Mouse (Mus musculus) embryonic facial prominence, embryonic 12.5 days (tissue): ENCODE data around the gene Ptpn11. TPM values are rescaled to one million over a fixed set of nuclear protein-coding genes. Genes with fewer than 3 reads are reported as not detected.

Experiments used
- ATAC-seq: fragments of 200-750 bp; cut with Nextera tagmentation; 2 replicates; pipeline ENCODE4 v1.8.0; 2017; ENCODE audit not compliant: insufficient number of reproducible peaks, insufficient read depth, low FRiP score, low TSS enrichment
- H3K27ac ChIP-seq: fragments of 300-500 bp; sonication (generic); 2 replicates; pipeline ENCODE4 v1.5.1; 2016; ENCODE audit warnings: mild to moderate bottlenecking
- H3K27me3 ChIP-seq: fragments of 300-500 bp; sonication (generic); 2 replicates; pipeline ENCODE4 v1.6.1; 2016; ENCODE audit warnings: mild to moderate bottlenecking, moderate library complexity
- H3K36me3 ChIP-seq: fragments of 300-500 bp; sonication (generic); 2 replicates; pipeline ENCODE4 v1.6.1; 2016; ENCODE audit warnings: mild to moderate bottlenecking
- H3K4me1 ChIP-seq: fragments of 300-500 bp; sonication (generic); 2 replicates; pipeline ENCODE4 v1.6.1; 2016
- H3K4me2 ChIP-seq: fragments of 300-500 bp; sonication (generic); replicated peaks from 2 replicates; pipeline ENCODE4 v1.6.1; 2016; ENCODE audit warnings: mild to moderate bottlenecking, moderate library complexity
- H3K4me3 ChIP-seq: fragments of 300-500 bp; sonication (generic); 2 replicates; pipeline ENCODE4 v1.5.1; 2016; ENCODE audit warnings: mild to moderate bottlenecking
- H3K9ac ChIP-seq: fragments of 300-500 bp; sonication (generic); 2 replicates; pipeline ENCODE4 v1.6.1; 2016; ENCODE audit warnings: mild to moderate bottlenecking, moderate library complexity
- H3K9me3 ChIP-seq: fragments of 300-500 bp; sonication (generic); 2 replicates; pipeline ENCODE4 v1.6.1; 2016; ENCODE audit warnings: mild to moderate bottlenecking, moderate library complexity
- WGBS: fragments of 180-500 bp; shearing (Covaris S2); methylation state at CpG from one replicate; pipeline ENCODE4 v1.1.7; 2016; 5-methylcytosine and 5-hydroxymethylcytosine counted together
- polyA plus RNA-seq: library from polyadenylated mRNA; unstranded; fragments of >200 nt; fragmentation: Nextera tagmentation; extraction: Ambion mirVana; gene quantifications from 2 replicates; pipeline ENCODE4 v1.2.1, GENCODE M21; 2016

Gene Ptpn11
- polyA plus RNA-seq, 1 experiment from 2014 or later, result 24.0 TPM

DNA sequence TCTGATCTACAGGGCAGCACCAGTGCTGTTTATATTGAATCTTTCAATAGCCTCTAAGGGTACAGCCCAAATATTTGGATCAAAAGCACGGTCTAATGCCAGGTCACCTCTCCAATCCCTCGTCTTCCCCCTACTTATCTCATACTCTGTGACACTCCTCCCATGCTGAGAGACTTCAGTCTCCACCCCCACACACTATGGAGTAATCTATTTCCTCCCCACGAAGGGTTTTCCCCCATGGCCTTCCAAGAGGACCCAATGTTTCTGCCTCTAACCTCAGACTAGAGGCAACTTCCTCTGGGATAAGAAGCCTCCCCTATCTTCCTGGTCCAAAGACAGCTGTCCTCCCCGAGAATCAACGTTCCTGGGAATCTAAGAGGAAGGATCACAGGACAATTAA, 5.6 kb upstream of the Ptpn11 start:
- no peak for ATAC-seq
- WGBS, result 48% methylated on average over 5 of the region's 5 CpGs
- no peak overlapping the region for H3K9ac ChIP-seq
- no peaks in the 10 kb centered on the region for H3K27me3 ChIP-seq
- no peaks in the 10 kb centered on the region for H3K9me3 ChIP-seq
- no peaks in the 10 kb centered on the region for H3K4me1 ChIP-seq
- H3K36me3 ChIP-seq, result no peaks in the 10 kb centered on the region
- H3K27ac ChIP-seq, result no peak overlapping the region
- H3K4me3 ChIP-seq, result no peak overlapping the region
- H3K4me2 ChIP-seq, result no peak overlapping the region

DNA sequence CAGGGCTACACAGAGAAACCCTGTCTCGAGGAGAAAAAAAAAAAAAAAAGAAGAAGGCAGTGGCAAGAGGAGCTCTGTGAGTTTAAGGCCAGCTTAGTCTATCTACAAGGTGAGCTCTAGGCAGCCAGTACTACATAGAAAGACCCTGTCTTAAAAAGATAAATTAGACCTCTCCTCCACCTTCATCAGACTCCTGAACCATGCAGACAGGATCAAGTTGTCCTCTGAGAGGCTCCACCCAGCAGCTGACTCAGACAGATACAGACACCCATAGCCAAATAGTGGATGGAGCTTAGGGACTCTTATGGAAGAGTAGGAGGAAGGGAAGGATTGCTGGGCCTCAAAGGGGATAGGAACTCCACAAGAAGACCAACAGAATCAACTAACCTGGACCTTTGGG, 3.0 kb upstream of the Ptpn11 start:
- H3K36me3 ChIP-seq, result no peaks in the 10 kb centered on the region
- H3K27me3 ChIP-seq, result no peaks in the 10 kb centered on the region
- H3K27ac ChIP-seq, result no peak overlapping the region
- H3K4me1 ChIP-seq, result peaks cover 10% of the 10 kb centered on the region
- no peaks in the 10 kb centered on the region for H3K9me3 ChIP-seq
- no peak overlapping the region for H3K9ac ChIP-seq
- no peak overlapping the region for H3K4me2 ChIP-seq
- ATAC-seq, result no peak
- no peak overlapping the region for H3K4me3 ChIP-seq
- WGBS, result 30% methylated on average over 1 of the region's 1 CpGs

DNA sequence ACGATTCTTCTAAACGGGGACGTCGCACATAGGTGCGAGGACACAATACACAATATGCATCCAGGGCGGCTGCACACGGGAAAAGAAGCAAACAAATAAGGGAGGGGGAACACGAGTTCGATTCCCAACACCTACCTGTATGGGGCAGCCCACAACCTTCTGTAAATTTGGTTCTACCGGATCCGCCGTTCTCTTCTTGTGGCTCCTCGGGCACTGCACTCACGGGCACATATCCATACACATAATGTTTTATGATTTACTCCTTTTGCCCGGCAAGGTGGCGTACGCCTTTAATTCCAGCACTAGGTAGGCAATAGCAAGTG, 348 bp upstream of the Ptpn11 start:
- Histone ChIP-seq H3K27ac (peak overlapping the region; percentile 78), H3K4me1 (peaks cover 17% of the 10 kb centered on the region), H3K4me3 (peak overlapping the region; percentile 94), H3K4me2 (peak overlapping the region; percentile 89), H3K9ac (peak overlapping the region; percentile 95), H3K36me3 (no peaks in the 10 kb centered on the region), H3K9me3 (no peaks in the 10 kb centered on the region), H3K27me3 (no peaks in the 10 kb centered on the region)
- WGBS, result 9% methylated on average over 17 of the region's 17 CpGs
- peak; percentile 49 for ATAC-seq

- H3K9me3 ChIP-seq, result no peaks in the 10 kb centered on the region
- H3K4me2 ChIP-seq, result peak overlapping the region; percentile 89
- H3K27ac ChIP-seq, result peak overlapping the region; percentile 78
- 30% methylated on average over 21 of the region's 21 CpGs for WGBS
- H3K9ac ChIP-seq, result peak overlapping the region; percentile 95
- peak overlapping the region; percentile 94 for H3K4me3 ChIP-seq
- no peak for ATAC-seq
- H3K4me1 ChIP-seq, result peaks cover 29% of the 10 kb centered on the region
- H3K36me3 ChIP-seq, result no peaks in the 10 kb centered on the region
- H3K27me3 ChIP-seq, result no peaks in the 10 kb centered on the region
Measured at GRCm38 (mm10) chr5:121190210-121190835, 874 bp downstream of the Ptpn11 start.

DNA sequence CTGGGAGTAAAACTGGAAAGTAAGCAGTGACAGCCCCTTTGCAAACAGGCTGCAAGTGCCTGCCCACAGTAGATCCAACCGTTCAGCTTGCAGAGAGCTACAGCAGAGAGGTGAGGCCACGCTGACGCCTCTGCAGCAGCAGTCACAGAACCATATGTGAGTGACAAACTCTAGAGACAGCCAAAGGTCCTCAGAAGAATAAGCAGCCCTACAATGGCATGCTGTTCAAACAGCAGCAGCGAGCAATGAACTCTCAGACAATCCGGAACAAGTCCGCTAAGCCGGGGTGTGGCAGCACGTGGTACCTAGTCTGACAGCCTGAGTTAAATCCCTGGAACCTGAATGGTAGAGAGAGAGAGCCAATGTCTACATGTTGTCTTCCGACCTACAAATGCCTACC, 2.0 kb downstream of the Ptpn11 start:
- 0 out of 2 replicates have a peak overlapping the region, but pooled peaks have one; percentile 7 for H3K4me2 ChIP-seq
- no peak for ATAC-seq
- H3K9ac ChIP-seq, result no peak overlapping the region
- no peaks in the 10 kb centered on the region for H3K36me3 ChIP-seq
- WGBS, result 83% methylated on average over 9 of the region's 9 CpGs
- no peak overlapping the region for H3K4me3 ChIP-seq
- peaks cover 36% of the 10 kb centered on the region for H3K4me1 ChIP-seq
- no peaks in the 10 kb centered on the region for H3K9me3 ChIP-seq
- H3K27me3 ChIP-seq, result no peaks in the 10 kb centered on the region
- H3K27ac ChIP-seq, result no peak overlapping the region

GRCm38 (mm10) chr5:121188265-121188664, 2.9 kb downstream of the Ptpn11 start:
- Histone ChIP-seq H3K36me3 (no peaks in the 10 kb centered on the region), H3K4me2 (no peak overlapping the region), H3K27ac (no peak overlapping the region), H3K27me3 (no peaks in the 10 kb centered on the region), H3K9me3 (no peaks in the 10 kb centered on the region), H3K9ac (no peak overlapping the region), H3K4me1 (peaks cover 36% of the 10 kb centered on the region), H3K4me3 (no peak overlapping the region)
- WGBS, result 92% methylated on average over 9 of the region's 9 CpGs
- no peak for ATAC-seq

- Histone ChIP-seq H3K36me3 (no peaks in the 10 kb centered on the region), H3K4me3 (no peak overlapping the region), H3K4me1 (peaks cover 36% of the 10 kb centered on the region), H3K27ac (no peak overlapping the region), H3K9me3 (no peaks in the 10 kb centered on the region), H3K27me3 (no peaks in the 10 kb centered on the region), H3K9ac (no peak overlapping the region), H3K4me2 (no peak overlapping the region)
- ATAC-seq, result no peak
- WGBS, result 87% methylated on average over 8 of the region's 8 CpGs
Measured at GRCm38 (mm10) chr5:121187580-121188001, 3.6 kb downstream of the Ptpn11 start.

DNA sequence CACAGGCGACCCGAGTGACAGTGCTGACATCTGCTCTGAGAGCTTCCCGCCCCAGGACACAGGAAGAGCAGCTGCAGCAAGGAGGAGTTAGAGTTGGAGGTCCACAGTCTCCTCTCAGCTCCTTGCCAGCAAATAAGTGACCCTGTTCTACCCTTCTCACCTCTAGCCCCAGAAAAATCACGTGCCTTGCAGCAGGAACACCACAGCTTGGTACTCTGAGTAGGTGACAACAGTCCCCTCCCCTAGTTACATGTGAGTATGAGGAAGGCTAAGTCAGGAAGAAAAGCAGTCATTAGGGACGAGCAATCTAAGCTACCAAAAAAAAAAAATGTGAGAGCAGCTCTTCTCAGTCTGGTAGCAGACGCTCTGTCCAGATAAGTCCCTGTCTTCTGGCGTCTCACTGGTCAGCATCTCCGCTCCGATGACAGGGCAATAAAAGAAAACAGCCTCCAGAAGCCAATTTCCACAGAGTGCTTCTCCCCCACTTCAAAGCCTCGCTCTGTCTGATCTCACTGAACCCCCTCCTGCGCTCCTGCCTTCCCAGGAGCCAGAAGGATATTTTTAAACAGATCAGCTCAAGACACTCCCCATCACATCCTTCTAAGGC, 6.1 kb downstream of the Ptpn11 start:
- no peak overlapping the region for H3K4me2 ChIP-seq
- no peak overlapping the region for H3K9ac ChIP-seq
- H3K36me3 ChIP-seq, result no peaks in the 10 kb centered on the region
- H3K9me3 ChIP-seq, result no peaks in the 10 kb centered on the region
- H3K4me3 ChIP-seq, result no peak overlapping the region
- H3K4me1 ChIP-seq, result peaks cover 31% of the 10 kb centered on the region
- H3K27me3 ChIP-seq, result no peaks in the 10 kb centered on the region
- 59% methylated on average over 11 of the region's 11 CpGs for WGBS
- peak overlapping the region; percentile 52; the same call in 1 of the 2 replicates for H3K27ac ChIP-seq
- no peak; the same call in 1 of the 2 replicates for ATAC-seq

- no peak for ATAC-seq
- Histone ChIP-seq H3K9me3 (no peaks in the 10 kb centered on the region), H3K27ac (no peak overlapping the region), H3K9ac (no peak overlapping the region), H3K36me3 (no peaks in the 10 kb centered on the region), H3K4me3 (no peak overlapping the region), H3K4me1 (peaks cover 28% of the 10 kb centered on the region; the same call in 1 of the 2 replicates), H3K4me2 (no peak overlapping the region), H3K27me3 (no peaks in the 10 kb centered on the region)
- 76% methylated on average over 2 of the region's 2 CpGs for WGBS
Measured at GRCm38 (mm10) chr5:121184375-121184774, 6.8 kb downstream of the Ptpn11 start.

DNA sequence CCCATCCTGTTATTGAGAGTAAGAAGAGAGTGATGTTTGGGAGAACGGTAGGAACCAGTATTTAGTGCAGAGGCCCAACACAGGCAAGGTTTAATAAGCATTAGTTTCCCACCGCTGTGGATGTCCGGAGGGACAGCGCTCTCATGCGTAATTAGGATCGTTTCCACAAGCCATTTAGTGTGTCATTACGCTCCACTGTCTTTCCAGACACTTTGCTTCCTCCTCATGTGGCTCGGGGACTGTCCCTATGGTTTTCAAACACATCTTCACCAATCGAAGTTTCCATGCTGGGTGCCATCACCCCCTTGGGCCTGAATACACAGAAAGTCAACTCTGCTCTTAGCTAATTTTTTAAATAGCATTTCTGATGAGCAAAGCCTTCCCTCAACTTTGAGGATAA, 7.9 kb downstream of the Ptpn11 start:
- Histone ChIP-seq H3K4me1 (peaks cover 19% of the 10 kb centered on the region; the same call in 1 of the 2 replicates), H3K4me3 (no peak overlapping the region), H3K9me3 (no peaks in the 10 kb centered on the region), H3K9ac (no peak overlapping the region), H3K27ac (no peak overlapping the region), H3K27me3 (no peaks in the 10 kb centered on the region), H3K4me2 (no peak overlapping the region), H3K36me3 (no peaks in the 10 kb centered on the region)
- ATAC-seq, result no peak
- 82% methylated on average over 9 of the region's 9 CpGs for WGBS

GRCm38 (mm10) chr5:121179077-121179857, 11.9 kb downstream of the Ptpn11 start:
- 82% methylated on average over 9 of the region's 9 CpGs for WGBS

DNA sequence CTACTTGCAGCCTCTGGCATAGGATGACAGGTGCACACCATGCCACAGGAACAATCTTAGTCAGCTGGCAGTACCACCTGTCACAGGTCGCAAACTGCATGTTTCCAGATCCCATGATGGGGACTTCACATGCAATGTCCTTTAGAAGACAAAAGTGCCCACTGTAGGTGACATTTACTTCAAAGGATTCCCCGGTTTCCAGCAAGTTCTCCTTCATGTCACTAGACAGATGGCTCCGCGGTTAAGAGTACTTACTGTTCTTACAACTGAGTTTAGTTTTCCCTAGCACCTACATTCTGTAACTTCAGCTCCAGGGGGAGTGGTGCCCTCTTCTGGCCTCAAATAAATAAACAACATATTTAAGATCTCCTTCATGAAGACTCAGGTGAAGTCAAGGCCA, 18.4 kb downstream of the Ptpn11 start:
- H3K27ac ChIP-seq, result no peak overlapping the region
- no peak overlapping the region for H3K4me2 ChIP-seq
- no peak overlapping the region for H3K9ac ChIP-seq
- H3K27me3 ChIP-seq, result no peaks in the 10 kb centered on the region
- H3K4me1 ChIP-seq, result no peaks in the 10 kb centered on the region
- peaks cover 19% of the 10 kb centered on the region for H3K36me3 ChIP-seq
- ATAC-seq, result no peak
- H3K4me3 ChIP-seq, result no peak overlapping the region
- H3K9me3 ChIP-seq, result no peaks in the 10 kb centered on the region
- WGBS, result 90% methylated on average over 4 of the region's 4 CpGs

More at GRCm38 (mm10) chr5:121179077-121179857, 11.9 kb downstream of the Ptpn11 start:
- no peak for ATAC-seq
- Histone ChIP-seq H3K27ac (no peak overlapping the region), H3K9ac (no peak overlapping the region), H3K4me2 (no peak overlapping the region), H3K27me3 (no peaks in the 10 kb centered on the region), H3K4me1 (no peaks in the 10 kb centered on the region), H3K4me3 (no peak overlapping the region), H3K36me3 (no peaks in the 10 kb centered on the region), H3K9me3 (no peaks in the 10 kb centered on the region)
